Mouse (Mus musculus) heart, adult 8-10 months (tissue): Measurements from ENCODE around the gene Apbb2. TPM values are rescaled to one million over a fixed set of nuclear protein-coding genes. Genes with fewer than 3 reads are reported as not detected.

Experiments
- DNase-seq: peaks from one replicate; pipeline ENCODE4 v3.0.0; 2022; ENCODE audit warnings: low spot score
- total RNA-seq, 4 experiments: library from RNA; stranded (reverse); gene quantifications; 2 replicates each; pipeline ENCODE4 v1.2.4; 2022

The Apbb2 gene
- total RNA-seq, 4 experiments from 2014 or later = 36.6 to 56.3 (median 46.4) TPM

GRCm38 (mm10) chr5:66476266-66476665 is 142.3 kb downstream of the Apbb2 start:
- no peak for DNase-seq

- DNase-seq = no peak
Measured at GRCm38 (mm10) chr5:66475824-66476223, 142.8 kb downstream of the Apbb2 start.

GRCm38 (mm10) chr5:66474153-66474552 is 144.4 kb downstream of the Apbb2 start:
- no peak for DNase-seq

- peak; percentile 34 for DNase-seq
Measured at GRCm38 (mm10) chr5:66473599-66473998, 145.0 kb downstream of the Apbb2 start.

- no peak for DNase-seq
Measured at GRCm38 (mm10) chr5:66470837-66471236, 147.7 kb downstream of the Apbb2 start.

GRCm38 (mm10) chr5:66469685-66470084 is 148.9 kb downstream of the Apbb2 start:
- peak; percentile 63 for DNase-seq

- no peak for DNase-seq
Measured at GRCm38 (mm10) chr5:66468331-66469001, 150.1 kb downstream of the Apbb2 start.

- no peak for DNase-seq
Measured at GRCm38 (mm10) chr5:66462665-66463064, 155.9 kb downstream of the Apbb2 start.

GRCm38 (mm10) chr5:66458851-66459250 is 159.7 kb downstream of the Apbb2 start:
- DNase-seq = no peak

GRCm38 (mm10) chr5:66455271-66455670 is 163.3 kb downstream of the Apbb2 start:
- no peak for DNase-seq

GRCm38 (mm10) chr5:66454826-66455225 is 163.8 kb downstream of the Apbb2 start:
- no peak for DNase-seq

- no peak for DNase-seq
Measured at GRCm38 (mm10) chr5:66453106-66453505, 165.5 kb downstream of the Apbb2 start.

- DNase-seq = no peak
Measured at GRCm38 (mm10) chr5:66451561-66451960, 167.0 kb downstream of the Apbb2 start.

- no peak for DNase-seq
Measured at GRCm38 (mm10) chr5:66445497-66445896, 173.1 kb downstream of the Apbb2 start.

- DNase-seq = no peak
Measured at GRCm38 (mm10) chr5:66442260-66442659, 176.3 kb downstream of the Apbb2 start.

GRCm38 (mm10) chr5:66436791-66437246 is 181.8 kb downstream of the Apbb2 start:
- no peak for DNase-seq

- no peak for DNase-seq
Measured at GRCm38 (mm10) chr5:66435158-66435557, 183.4 kb downstream of the Apbb2 start.

- no peak for DNase-seq
Measured at GRCm38 (mm10) chr5:66429076-66429475, 189.5 kb downstream of the Apbb2 start.

GRCm38 (mm10) chr5:66428071-66428470 is 190.5 kb downstream of the Apbb2 start:
- DNase-seq = no peak

GRCm38 (mm10) chr5:66423909-66424308 is 194.7 kb downstream of the Apbb2 start:
- peak; percentile 55 for DNase-seq

GRCm38 (mm10) chr5:66423466-66423865 is 195.1 kb downstream of the Apbb2 start:
- no peak for DNase-seq

- peak; percentile 25 for DNase-seq
Measured at GRCm38 (mm10) chr5:66421954-66422353, 196.6 kb downstream of the Apbb2 start.

GRCm38 (mm10) chr5:66421230-66421629 is 197.4 kb downstream of the Apbb2 start:
- no peak for DNase-seq

GRCm38 (mm10) chr5:66420011-66420410 is 198.6 kb downstream of the Apbb2 start:
- no peak for DNase-seq
